Mouse (Mus musculus) embryonic fibroblast, embryonic 13.5 days (primary cell): Measurements from ENCODE around the gene Dyx1c1. TPM values are rescaled to one million over a fixed set of nuclear protein-coding genes. Genes with fewer than 3 reads are reported as not detected.

Source experiments
- H3K27ac ChIP-seq: 2 replicates; pipeline ENCODE4 v1.5.1; 2012; ENCODE audit warnings: low read length, control low read depth, inconsistent platforms; ENCODE audit not compliant: insufficient read depth
- H3K4me1 ChIP-seq: 2 replicates; pipeline ENCODE4 v1.6.1; 2011; ENCODE audit warnings: low read length; ENCODE audit not compliant: control insufficient read depth, insufficient read depth
- H3K4me3 ChIP-seq: 2 replicates; pipeline ENCODE4 v1.5.1; 2011; ENCODE audit warnings: mild to moderate bottlenecking, control low read depth, low read length; ENCODE audit not compliant: insufficient read depth
- CTCF ChIP-seq: IDR thresholded peaks from 2 replicates; pipeline ENCODE4 v1.5.1; 2011; ENCODE audit warnings: mild to moderate bottlenecking, control low read depth, low read length, moderate library complexity, borderline replicate concordance; ENCODE audit not compliant: insufficient read depth
- POLR2A ChIP-seq: IDR thresholded peaks from 2 replicates; pipeline ENCODE4 v1.6.1; 2011; ENCODE audit warnings: low read depth, mild to moderate bottlenecking, control low read depth, low read length, moderate library complexity
- polyA plus RNA-seq: library from polyadenylated mRNA; stranded (reverse); fragments of >200 nt; gene quantifications from 2 replicates; pipeline ENCODE4 v1.2.4, GENCODE M21; 2011; ENCODE audit warnings: low read depth; ENCODE audit not compliant: missing spikeins, insufficient read length

The Dyx1c1 gene
- polyA plus RNA-seq, 1 experiment = 0.86 TPM

- Histone ChIP-seq H3K4me3 (no peak overlapping the region), H3K4me1 (no peaks in the 10 kb centered on the region), H3K27ac (no peak overlapping the region)
- TF ChIP-seq POLR2A = no peak
Measured at GRCm38 (mm10) chr9:73000487-73000886, 41.9 kb downstream of the Dyx1c1 start.

GRCm38 (mm10) chr9:73001314-73002011 lies 42.9 kb downstream of the Dyx1c1 start:
- Histone ChIP-seq H3K4me3 (no peak overlapping the region), H3K27ac (no peak overlapping the region), H3K4me1 (no peaks in the 10 kb centered on the region)
- no peak for TF ChIP-seq POLR2A
- no peak for TF ChIP-seq CTCF

GRCm38 (mm10) chr9:73002177-73002576 lies 43.6 kb downstream of the Dyx1c1 start:
- Histone ChIP-seq H3K4me3 (no peak overlapping the region), H3K4me1 (no peaks in the 10 kb centered on the region), H3K27ac (no peak overlapping the region)
- no peak for TF ChIP-seq POLR2A
- TF ChIP-seq CTCF = no peak

- Histone ChIP-seq H3K4me1 (no peaks in the 10 kb centered on the region), H3K27ac (no peak overlapping the region), H3K4me3 (no peak overlapping the region)
- TF ChIP-seq CTCF (no peak), POLR2A (no peak)
Measured at GRCm38 (mm10) chr9:73004076-73004475, 45.5 kb downstream of the Dyx1c1 start.

GRCm38 (mm10) chr9:73005106-73005505 lies 46.5 kb downstream of the Dyx1c1 start:
- Histone ChIP-seq H3K4me1 (no peaks in the 10 kb centered on the region), H3K4me3 (no peak overlapping the region), H3K27ac (no peak overlapping the region)
- no peak for TF ChIP-seq POLR2A
- TF ChIP-seq CTCF = no peak

GRCm38 (mm10) chr9:73006175-73006574 lies 47.6 kb downstream of the Dyx1c1 start:
- TF ChIP-seq POLR2A = no peak
- no peak for TF ChIP-seq CTCF

GRCm38 (mm10) chr9:73008384-73008783 lies 49.8 kb downstream of the Dyx1c1 start:
- Histone ChIP-seq H3K4me3 (no peak overlapping the region), H3K27ac (no peak overlapping the region), H3K4me1 (no peaks in the 10 kb centered on the region)
- TF ChIP-seq CTCF (no peak), POLR2A (no peak)

More at GRCm38 (mm10) chr9:73006175-73006574, 47.6 kb downstream of the Dyx1c1 start:
- Histone ChIP-seq H3K4me3 (no peak overlapping the region), H3K4me1 (no peaks in the 10 kb centered on the region), H3K27ac (no peak overlapping the region)

- TF ChIP-seq CTCF (no peak), POLR2A (no peak)
- Histone ChIP-seq H3K27ac (no peak overlapping the region), H3K4me3 (no peak overlapping the region), H3K4me1 (no peaks in the 10 kb centered on the region)
Measured at GRCm38 (mm10) chr9:73012629-73013028, 54.0 kb downstream of the Dyx1c1 start.

- Histone ChIP-seq H3K27ac (no peak overlapping the region), H3K4me1 (no peaks in the 10 kb centered on the region), H3K4me3 (no peak overlapping the region)
- TF ChIP-seq CTCF = no peak
- TF ChIP-seq POLR2A = no peak
Measured at GRCm38 (mm10) chr9:73014724-73015123, 56.1 kb downstream of the Dyx1c1 start.

GRCm38 (mm10) chr9:73019841-73020240 lies 61.3 kb downstream of the Dyx1c1 start:
- Histone ChIP-seq H3K27ac (no peak overlapping the region), H3K4me3 (no peak overlapping the region), H3K4me1 (no peaks in the 10 kb centered on the region)
- TF ChIP-seq POLR2A (no peak), CTCF (no peak)
